Mouse (Mus musculus): Measurements from ENCODE around the gene Rnase9.

DNA sequence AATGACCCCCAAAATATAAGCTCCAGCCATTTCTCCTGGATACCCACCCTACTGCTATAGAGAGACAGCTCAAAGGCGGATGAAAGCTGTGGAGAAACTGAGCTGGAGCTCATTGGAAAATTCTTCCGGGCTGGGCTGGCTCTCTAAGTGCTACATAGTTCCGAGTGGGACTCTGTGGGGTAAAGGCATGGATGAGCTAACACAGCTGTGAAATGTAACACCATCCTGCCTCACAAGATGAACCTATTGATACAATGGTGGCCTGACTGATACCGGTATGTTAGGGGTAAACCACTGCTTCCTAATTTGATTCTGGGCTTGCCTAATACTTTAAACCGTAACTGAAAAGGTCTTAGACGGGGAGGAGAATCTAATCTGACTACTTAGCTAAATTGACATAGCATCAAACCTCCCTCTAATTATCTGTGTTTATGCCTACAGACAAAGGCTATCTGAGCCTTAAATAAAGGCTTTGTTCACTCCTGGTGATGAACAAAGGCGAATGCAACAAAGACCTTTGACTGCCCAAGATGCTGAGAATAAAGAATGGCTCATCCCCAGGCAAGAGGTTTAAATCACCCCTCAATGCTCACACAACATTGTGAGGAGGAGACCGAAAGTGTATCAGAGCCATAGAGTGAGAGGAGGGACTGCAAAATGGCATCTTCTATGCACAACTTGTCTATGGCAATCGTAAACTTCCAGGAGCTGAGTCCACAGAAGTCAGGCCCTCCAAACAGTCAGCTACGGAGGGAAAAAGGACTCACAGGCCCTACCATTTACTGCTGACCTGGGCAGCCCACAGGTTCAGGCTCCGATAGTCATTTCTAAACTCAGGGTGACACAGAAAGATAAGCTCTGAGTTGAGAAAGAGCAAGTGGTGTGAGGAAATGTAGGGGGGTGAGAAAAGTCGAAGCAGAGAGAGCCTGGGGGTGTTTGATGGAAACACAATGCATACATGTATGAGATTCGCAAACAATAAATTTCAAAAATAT lies 12.9 kb upstream of the Rnase9 start:
- TF ChIP-seq POLR2A (IDR thresholded peaks at IDR 0.05; ENCODE audit: control insufficient read depth, extremely low read depth, insufficient read depth, low read length, poor library complexity): no peak
- no peak for TF ChIP-seq CTCF (IDR thresholded peaks at IDR 0.05; ENCODE audit: borderline replicate concordance, control insufficient read depth, extremely low read depth, insufficient read depth, low read length, poor library complexity)
